Mouse (Mus musculus): Measurements from ENCODE around the gene A630095N17Rik. TPM values are rescaled to one million over a fixed set of nuclear protein-coding genes. Genes with fewer than 3 reads are reported as not detected.

A630095N17Rik gene
- total RNA-seq, 1 experiment from 2014 or later = not detected

GRCm38 (mm10) chr1:75182160-75182559 is 49.7 kb downstream of the A630095N17Rik start:
- no peak for ATAC-seq (ENCODE audit: extremely low read depth, insufficient number of reproducible peaks, low FRiP score, poor library complexity, severe bottlenecking)

- no peak for ATAC-seq (ENCODE audit: extremely low read depth, insufficient number of reproducible peaks, low FRiP score, poor library complexity, severe bottlenecking)
These were observed 50.5 kb downstream of the A630095N17Rik start for GRCm38 (mm10) chr1:75181377-75181870.

- no peak for ATAC-seq (ENCODE audit: extremely low read depth, insufficient number of reproducible peaks, low FRiP score, poor library complexity, severe bottlenecking)
These were observed 51.2 kb downstream of the A630095N17Rik start for GRCm38 (mm10) chr1:75180741-75181140.

- peak; percentile 86 for ATAC-seq (ENCODE audit: extremely low read depth, insufficient number of reproducible peaks, low FRiP score, poor library complexity, severe bottlenecking)
These were observed 51.8 kb downstream of the A630095N17Rik start, which contains the start of gene Abcb6 for GRCm38 (mm10) chr1:75180105-75180590. Gene Abcb6 (minus strand): TSS chr1:75180392.

- ATAC-seq (ENCODE audit: extremely low read depth, insufficient number of reproducible peaks, low FRiP score, poor library complexity, severe bottlenecking) = no peak
These were observed 52.4 kb downstream of the A630095N17Rik start for GRCm38 (mm10) chr1:75179334-75180104.

Other genes starting within 250 kb of the A630095N17Rik start
- 8.3 and 8.5 TPM in 2 replicates for gene Nhej1, start 106.9 kb downstream of the A630095N17Rik start, total RNA-seq (2017)
- gene Slc23a3, start 98.2 kb downstream of the A630095N17Rik start, total RNA-seq (2017) = 0.37 TPM in 1 of 2 replicates, not detected in the other
- gene Cnppd1, start 89.4 kb downstream of the A630095N17Rik start, total RNA-seq (2017) = 126 and 131 TPM in 2 replicates
- gene Retreg2, start 89.3 kb downstream of the A630095N17Rik start, total RNA-seq (2017) = 49.4 and 85.1 TPM in 2 replicates
- gene Zfand2b, start 63.5 kb downstream of the A630095N17Rik start, total RNA-seq (2017) = 62.7 and 63.7 TPM in 2 replicates
- gene Abcb6, start 51.7 kb downstream of the A630095N17Rik start, total RNA-seq (2017) = 2.1 and 3.2 TPM in 2 replicates
- gene Ankzf1, start 40.0 kb downstream of the A630095N17Rik start, total RNA-seq (2017) = 59.0 and 64.9 TPM in 2 replicates
- gene Atg9a, start 39.9 kb downstream of the A630095N17Rik start, total RNA-seq (2017) = 18.2 and 26.2 TPM in 2 replicates
- gene Glb1l, start 21.3 kb downstream of the A630095N17Rik start, total RNA-seq (2017) = 13.3 and 16.2 TPM in 2 replicates
- 60.2 and 75.4 TPM in 2 replicates for gene Stk16, start 21.3 kb downstream of the A630095N17Rik start, total RNA-seq (2017)
- gene Tuba4a, start 12.2 kb downstream of the A630095N17Rik start, total RNA-seq (2017) = 77.0 and 83.7 TPM in 2 replicates
- gene Dnajb2, start 4.3 kb upstream of the A630095N17Rik start, total RNA-seq (2017) = 39.7 and 54.4 TPM in 2 replicates
- not detected in 2 replicates for gene Ptprn, start 32.4 kb upstream of the A630095N17Rik start, total RNA-seq (2017)
- not detected in 2 replicates for gene Resp18, start 46.3 kb upstream of the A630095N17Rik start, total RNA-seq (2017)
- 33.1 and 39.0 TPM in 2 replicates for gene Dnpep, start 85.9 kb upstream of the A630095N17Rik start, total RNA-seq (2017)
- gene Des, start 128.2 kb upstream of the A630095N17Rik start, total RNA-seq (2017) = not detected in 2 replicates
- not detected in 2 replicates for gene Speg, start 143.2 kb upstream of the A630095N17Rik start, total RNA-seq (2017)
- 32.6 and 34.4 TPM in 2 replicates for gene Gmppa, start 203.8 kb upstream of the A630095N17Rik start, total RNA-seq (2017)
- gene Asic4, start 218.3 kb upstream of the A630095N17Rik start, total RNA-seq (2017) = not detected in 2 replicates
- gene Chpf, start 247.2 kb upstream of the A630095N17Rik start, total RNA-seq (2017) = 2.5 and 4.1 TPM in 2 replicates
- gene Tmem198, start 247.4 kb upstream of the A630095N17Rik start, total RNA-seq (2017) = 0.35 TPM in 1 of 2 replicates, not detected in the other

Measured in neutrophil, adult 5-6 weeks (primary cell).